Mouse (Mus musculus) naive thymus-derived CD4-positive, alpha-beta T cell, adult 2 months (primary cell): ENCODE data around the gene Senp2.
A peak's percentile ranks its signal among the peaks of the same experiment; 100 is the strongest.
"Not testable (repeated sequence)": the region's sequence is repeated elsewhere in the genome, so short reads cannot be mapped to it uniquely, and the experiment has no call there.

Experiments
- DNase-seq: peaks from one replicate; pipeline ENCODE4 v3.0.0-alpha.2; 2011; ENCODE audit warnings: low read depth

Senp2 gene

DNA sequence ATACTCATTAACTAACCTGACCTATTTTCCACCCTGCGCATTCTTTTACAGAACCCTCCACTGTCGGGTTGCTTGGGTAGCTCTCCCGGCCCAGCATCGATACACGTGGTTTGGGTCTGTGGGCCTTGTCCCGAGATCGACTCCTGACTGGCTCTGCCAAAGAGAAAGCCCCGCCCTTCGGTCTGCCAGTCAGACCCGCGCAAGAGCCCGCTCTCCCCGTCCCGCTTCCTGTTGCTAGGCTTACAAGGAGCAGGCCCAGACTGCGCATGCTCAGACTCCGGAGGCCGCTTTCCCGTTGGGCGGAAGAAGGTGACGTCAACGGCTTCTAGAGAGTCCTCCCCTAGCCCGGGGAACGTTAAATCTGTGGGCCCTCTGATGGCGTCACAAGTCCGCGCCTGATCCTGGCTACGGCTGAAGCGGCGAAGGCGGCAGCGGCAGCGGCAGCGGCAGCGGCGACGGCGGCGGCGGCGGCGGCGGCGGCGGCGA lies at the start of gene Senp2:
Gene Senp2 (plus strand): TSS at position 386 of the 486 bp plus-strand sequence.
- DNase-seq = peak; percentile 100

DNA sequence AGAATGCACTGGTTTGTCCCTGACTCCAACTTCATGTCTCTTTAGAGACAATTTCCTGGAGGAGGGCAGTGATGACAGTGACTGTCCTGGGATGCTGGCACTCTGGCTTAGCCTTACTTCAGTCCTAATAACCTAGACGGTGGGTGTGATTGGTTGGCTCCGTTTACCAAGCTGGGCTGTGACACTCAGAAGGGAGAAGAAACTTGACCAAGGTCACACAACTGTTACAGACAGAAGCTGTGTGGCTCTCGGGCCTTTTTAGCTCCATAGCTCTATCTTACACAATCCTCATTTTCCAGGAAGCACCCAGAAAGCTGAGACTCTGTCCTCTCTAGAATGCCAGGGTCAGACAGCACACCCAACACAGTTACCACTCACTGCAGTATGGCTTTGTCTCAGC lies 43.7 kb upstream of the Senp2 start:
- DNase-seq = no peak

DNA sequence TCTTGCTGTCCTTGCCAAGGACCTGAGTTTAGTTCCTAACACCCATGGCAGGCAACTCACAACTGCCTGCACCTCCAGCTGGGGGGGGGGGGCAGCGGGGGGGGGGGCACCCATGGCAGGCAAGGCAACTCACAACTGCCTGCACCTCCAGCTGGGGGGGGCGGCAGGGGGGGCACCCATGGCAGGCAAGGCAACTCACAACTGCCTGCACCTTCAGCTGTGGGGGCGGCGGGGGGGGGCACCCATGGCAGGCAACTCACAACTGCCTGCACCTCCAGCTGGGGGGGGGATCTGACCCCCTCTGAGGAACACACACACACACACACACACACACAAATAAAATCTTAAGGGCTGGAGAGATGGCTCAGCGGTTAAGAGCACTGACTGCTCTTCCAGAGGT lies 39.4 kb upstream of the Senp2 start:
- DNase-seq = no peak

DNA sequence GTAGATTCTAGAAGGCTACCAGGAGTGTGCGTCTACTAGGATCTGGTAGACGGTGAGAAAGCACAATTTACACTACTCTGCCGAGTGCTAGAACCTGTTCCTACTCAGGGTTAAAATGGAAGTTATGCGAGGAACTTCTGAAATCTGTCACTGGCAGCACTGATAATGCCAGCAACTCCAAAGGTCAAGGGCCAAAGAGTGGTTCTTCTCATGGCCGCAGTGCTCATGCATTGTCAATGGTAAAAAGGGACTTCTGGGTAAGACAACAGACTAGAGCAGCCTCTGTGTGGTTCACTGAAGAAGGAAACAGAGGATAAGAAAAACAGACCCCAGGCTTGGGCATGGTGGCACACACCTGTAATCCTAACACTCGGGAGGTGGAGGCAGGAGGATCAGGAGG lies 38.7 kb upstream of the Senp2 start:
- DNase-seq = no peak

DNA sequence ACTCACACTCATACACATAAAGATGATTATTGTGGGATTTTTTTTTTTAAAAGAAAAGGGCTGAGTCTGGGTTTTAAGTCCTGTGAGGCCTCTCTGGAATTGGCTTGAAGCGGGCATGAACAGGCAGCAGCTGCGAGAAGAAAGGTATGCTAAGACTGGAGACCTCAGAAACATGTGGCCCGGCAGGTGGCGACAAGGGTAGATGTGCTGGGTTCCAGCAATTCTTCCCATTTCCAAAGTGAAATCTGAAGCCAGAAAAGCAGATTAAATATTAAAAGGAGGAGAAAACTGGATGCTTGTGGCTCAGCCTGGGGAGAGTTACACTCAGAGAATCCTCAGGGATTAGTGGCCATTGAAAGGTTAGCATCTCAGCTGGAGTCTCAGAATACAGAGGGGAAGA lies 37.8 kb upstream of the Senp2 start:
- no peak for DNase-seq

DNA sequence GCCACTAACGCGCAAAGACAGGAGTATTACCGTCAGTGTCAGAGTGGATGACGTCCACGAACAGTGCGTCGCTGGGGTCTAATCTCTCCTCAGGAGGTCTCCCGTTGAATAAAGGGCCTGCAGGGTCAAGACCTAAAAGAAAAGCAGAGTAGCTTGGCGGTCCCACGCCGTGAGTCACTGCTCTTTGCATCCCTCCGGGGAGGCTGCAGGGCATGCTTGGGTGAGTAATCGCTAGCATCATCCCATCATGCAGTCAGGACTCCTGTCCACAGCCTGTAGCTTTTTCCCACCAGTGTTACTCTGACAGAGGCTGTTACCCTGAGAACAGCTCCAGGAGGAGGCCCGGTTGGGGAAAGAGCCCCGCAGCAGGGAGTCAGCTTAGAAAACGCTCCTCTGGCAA lies 33.1 kb upstream of the Senp2 start:
- DNase-seq = no peak

DNA sequence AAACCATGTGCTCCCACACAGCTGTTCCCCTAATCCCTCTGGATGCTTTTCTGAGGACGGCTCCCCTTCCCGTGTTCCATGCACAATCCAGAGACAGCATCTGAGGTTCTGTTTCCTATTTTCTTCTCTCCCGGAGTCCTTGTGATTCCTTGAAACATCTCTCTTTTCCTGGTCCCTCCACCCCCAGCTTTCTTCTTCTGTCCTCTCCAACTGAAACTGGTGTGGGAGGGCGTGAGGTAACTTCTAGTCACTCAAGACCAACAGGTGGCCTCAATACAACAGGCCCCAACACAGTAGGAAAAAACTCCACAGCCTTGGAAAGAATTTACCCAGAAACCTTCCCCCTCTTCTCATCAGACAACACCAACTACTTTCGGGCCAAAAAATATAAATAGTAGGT lies 31.9 kb upstream of the Senp2 start:
- no peak for DNase-seq

DNA sequence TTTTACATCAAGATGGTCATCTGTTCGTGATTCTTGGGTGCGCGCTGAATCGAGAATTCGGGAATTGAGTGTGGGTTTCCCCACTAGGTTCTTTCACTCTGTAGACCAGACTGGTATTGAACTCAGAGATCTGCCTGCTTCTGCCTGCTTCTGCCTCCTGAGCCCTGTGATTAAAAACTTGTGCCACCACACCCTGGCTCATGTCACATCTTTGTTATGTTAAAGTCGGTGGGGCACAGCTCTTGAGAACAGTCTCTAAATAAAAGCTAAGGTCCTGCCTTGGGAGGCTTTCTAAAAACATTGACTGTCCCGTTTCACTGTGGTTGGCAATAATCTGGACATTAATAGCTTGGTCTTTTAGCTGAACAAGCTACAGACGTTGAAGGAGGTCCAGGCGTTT lies 26.1 kb upstream of the Senp2 start:
- DNase-seq = no peak

DNA sequence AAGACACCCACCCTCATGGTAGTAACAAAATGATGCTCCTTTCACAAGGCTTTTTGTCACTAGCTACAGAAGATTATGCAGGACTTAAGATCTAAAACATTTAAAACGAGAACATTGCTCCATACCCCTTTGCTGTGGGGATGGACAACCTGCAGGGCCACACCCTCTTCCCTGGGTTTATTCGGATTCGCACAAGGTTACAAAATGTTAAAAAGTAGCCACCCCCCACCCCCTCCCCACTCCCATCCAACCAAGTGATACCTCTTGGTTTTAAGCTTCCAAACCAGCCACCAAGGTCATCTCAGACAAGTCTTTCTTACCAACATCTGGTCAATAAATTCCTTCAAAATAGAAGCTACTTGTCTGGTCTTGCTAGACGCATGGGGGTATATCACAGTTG lies 25.7 kb upstream of the Senp2 start:
- no peak for DNase-seq

DNA sequence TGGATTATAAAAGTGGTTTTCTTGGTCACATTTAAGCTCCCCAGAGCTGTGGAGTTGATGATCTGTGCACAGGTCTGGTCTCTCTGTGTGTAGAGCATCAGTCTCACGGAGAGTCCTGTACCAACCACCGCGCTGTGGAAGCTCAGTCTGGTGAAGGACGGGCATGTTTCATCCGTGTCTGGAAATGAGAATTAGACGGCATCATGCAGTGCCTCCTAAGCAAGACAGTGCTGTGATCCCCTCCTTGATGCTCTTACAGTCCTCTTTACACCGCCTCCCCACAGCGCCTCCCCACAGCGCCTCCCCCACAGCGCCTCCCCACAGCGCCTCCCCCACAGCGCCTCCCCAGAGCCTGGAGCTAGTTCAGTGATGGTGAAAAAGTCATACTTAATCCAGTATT lies 25.2 kb upstream of the Senp2 start:
- no peak for DNase-seq

DNA sequence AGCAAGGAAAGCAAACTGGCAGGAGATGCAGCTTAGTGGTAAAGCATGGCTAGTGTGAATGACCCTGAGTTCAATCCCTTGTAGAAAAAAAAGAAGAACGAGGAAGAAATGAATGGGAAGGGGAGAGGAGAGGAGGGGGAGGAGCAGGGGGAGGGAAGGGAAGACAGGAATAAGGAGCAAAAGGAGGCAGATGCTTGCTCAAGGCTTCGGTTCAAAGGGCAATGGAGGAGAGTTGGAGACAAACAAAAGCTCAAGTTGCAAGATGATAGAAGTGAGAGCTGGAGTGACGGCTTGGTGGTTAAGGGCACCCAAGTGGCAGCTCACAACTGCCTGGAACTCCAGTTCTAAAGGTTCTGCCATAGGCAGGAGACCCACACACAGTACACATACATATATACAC lies 23.1 kb upstream of the Senp2 start:
- no peak for DNase-seq

DNA sequence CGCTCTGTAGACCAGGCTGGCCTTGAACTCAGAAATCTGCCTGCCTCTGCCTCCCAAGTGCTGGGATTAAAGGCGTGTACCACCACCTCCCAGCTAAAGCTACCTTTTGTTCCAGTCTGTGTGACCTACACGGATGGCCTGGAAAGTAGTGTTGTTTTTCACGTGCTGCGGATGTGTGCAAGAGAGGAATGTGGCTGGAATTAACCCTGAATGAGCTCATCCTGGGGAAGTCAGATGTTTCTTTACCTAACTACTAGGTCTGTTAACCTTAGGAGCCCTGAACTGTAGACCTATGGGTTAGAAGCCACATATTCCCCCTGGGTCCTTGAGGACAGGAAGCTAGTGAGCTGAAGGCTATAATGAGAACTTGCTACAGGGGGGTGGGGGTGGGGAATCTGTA lies 21.3 kb upstream of the Senp2 start:
- no peak for DNase-seq

DNA sequence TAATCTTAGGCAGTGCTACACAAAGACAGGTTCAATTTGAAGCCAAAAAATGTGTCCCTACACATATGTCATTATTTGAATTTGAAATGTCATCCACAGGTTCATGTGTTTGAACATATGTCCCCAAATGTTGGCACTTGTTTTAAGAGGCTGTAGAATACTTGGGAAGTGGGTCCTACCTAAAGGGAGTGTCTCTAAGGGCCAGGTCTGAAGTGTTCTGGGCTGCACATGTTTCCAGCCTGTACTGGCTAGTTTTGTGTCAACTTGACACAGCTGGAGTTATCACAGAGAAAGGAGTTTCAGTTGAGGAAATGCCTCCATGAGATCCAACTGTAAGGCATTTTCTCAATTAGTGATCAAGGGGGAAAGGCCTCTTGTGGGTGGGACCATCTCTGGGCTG lies 18.4 kb upstream of the Senp2 start:
- not testable (repeated sequence) for DNase-seq

DNA sequence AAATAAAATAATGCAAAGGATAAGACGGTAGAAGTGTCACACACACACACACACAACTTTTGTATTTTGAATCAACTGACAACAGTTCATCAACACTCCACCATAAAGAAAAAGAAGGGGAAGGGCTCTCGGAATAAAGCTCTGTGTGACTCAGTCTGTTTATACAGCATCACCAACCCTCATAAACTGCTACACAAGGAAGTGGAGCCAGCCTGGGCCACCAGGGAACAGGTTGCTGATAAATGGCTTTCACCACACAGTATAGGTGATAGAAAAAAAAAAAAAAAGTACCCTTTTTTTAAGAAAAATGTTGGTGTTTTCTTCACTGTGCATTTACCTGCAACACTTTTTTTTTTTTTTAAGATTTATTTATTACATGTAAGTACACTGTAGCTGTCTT lies 17.5 kb upstream of the Senp2 start:
- no peak for DNase-seq

DNA sequence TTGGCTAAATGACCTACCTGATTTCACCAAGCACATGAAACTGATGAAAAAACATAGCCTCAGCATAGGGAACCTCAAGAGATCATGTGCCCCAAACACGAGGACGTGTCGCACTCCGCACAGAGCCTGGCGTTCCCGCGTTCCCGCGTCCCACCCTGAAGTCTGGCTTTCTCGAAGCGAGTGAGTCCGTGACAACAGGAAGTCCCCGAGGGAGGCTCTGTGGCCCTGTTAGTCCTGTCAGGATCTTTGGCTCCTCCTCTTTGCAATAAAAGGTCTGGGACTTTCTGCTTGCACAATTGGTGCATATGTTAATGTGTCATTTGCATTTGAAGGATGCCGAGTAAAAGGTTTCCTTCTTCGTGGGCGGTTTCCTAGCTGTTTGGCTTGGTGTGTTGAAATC lies 14.0 kb upstream of the Senp2 start, which contains the start of gene Liph:
Gene Liph (minus strand): TSS at position 360 of the 400 bp plus-strand sequence.
- no peak for DNase-seq

DNA sequence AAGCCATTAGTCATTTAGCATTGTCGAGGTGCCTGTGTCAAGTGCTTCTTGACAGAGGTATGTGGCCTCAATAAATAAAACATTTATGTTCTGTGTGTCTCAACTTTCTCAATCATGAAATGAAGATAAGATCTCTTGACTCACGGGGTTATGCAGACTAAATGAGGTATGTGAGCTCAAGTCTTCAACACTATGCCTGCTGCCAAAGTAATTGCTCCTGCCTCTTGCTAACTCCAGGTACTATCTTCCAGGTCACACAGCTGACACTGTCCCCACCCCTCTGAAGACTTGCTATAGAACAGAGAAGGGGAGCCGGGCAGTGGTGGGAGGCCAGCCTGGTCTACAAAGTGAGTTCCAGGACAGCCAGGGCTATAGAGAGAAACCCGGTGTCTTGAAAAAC lies 12.9 kb upstream of the Senp2 start:
- DNase-seq = no peak

DNA sequence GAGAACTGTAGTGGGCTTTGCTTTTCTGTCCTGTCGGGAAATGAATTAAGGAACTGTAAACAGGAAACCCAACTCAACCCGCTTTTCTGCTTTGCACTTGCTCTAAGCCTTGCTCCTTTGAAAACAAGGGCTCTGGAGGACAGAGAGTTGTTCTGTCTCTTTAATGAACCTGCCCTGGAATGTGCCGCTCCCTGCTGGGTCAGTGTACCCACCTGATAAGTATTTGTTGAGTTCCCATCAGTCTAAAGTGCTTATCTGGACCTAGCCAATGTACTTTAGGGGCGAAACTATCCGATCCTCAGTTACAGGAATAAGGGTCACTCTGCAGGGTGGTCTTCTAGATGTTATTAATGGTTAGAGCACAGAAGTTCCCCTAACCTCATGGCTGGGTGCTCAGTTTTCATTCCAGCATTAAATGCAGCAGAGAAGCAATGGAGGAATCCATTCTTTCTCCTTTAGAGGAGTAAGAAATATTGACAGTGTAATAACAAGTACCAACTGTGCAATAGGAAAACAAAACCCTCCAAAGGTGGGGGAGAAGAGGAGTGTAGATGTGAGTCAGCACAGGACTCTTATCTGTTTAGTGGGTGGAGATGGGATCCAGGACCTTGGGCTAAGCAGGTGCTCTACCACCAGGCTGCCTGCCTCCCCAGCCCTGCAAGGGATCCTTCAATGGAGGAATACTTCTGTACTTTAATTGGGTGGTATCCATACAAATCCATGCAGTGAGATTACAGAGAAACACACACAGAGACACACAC lies 12.2 kb upstream of the Senp2 start:
- DNase-seq = no peak

DNA sequence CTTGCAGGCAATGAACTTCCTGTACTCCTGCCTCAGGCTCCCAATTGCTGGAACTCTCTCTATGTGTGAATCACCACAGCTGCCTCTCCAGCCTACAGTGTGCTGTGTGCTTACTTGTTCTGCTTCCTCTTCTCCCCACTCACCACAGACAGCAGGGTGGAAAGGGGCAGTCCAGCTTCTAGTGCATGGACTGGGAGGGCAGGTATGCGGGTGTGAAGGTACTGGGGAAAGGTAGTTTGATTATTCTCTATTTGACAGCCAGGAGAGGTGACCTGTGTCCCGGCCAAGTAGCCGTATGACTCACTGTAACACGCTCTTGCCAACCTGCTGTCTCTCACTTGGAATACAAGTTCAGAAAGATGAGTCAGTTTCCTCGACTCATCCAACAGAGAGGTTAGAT lies 11.2 kb upstream of the Senp2 start:
- no peak for DNase-seq

DNA sequence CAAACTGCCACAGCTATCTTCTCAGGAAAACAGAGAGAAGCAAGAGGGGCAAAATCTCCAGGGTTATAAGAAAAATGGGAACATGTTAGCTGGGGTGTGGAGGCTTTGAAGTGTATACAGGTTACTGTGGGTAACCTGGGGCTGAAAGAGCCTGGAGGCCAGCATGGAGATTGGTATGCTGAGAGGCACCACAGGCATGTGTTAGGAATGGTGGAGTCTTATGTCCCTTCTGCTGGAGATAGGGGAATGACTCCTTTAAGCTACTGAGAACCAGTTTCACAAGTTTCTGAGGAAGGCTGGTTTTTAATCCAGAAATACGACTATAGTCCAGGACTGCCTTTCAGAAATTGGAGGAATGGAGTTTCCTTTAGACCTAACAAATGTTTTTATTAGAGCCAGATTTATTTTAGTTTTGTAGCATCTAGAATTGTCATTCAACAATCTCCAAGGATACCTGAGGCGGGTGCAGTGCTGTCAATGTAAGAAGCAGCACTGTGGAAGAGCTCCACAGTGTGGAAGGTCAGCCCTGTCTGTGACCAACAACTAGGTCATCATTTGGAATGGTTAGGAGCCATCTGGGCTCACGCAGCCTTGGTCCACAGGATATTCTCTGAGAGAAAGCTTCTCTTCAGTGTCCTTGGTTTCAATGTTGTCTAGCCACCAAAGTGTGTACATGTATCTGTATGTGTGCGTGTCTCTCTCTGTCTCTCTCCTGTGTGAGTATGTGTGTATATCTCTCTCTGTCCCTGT lies 9.2 kb upstream of the Senp2 start:
- DNase-seq = no peak

DNA sequence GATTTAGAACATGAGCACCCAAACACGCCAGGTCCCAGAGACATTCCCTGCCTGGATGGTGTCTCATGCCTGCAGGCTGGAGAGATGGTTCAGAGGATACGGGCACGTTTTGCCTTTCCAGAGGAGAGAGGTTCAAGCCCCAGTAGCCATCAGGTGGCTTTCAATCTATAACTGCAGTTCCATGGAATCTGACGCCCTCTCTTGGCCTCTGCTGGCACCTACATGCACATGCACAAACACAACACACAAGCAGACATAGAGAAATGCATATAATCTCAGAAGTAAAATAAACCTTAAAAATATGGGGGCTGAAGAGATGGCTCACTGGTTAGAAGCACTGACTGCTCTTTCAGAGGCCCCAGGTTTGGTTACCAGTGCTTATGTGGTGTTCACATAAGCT lies 8.1 kb upstream of the Senp2 start:
- DNase-seq = no peak

DNA sequence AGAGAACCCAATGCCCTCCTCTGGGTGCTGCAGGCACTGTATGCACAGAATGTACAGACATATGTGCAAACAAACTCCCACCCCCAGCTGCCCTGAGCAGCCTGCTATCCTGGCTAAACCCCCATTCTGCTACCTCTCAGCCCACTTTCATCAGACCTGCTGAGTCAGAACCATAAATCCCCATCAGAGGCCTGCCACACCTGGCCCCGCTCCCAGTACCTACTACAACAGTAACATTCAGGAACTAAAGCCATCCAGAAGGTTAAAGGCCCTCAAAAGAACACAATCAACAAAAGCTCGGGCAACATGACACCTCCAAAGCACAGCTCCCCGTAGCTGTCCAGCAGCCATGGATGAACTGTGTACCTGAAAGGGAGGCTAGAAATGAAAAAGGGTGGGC lies 7.7 kb upstream of the Senp2 start:
- DNase-seq = no peak

DNA sequence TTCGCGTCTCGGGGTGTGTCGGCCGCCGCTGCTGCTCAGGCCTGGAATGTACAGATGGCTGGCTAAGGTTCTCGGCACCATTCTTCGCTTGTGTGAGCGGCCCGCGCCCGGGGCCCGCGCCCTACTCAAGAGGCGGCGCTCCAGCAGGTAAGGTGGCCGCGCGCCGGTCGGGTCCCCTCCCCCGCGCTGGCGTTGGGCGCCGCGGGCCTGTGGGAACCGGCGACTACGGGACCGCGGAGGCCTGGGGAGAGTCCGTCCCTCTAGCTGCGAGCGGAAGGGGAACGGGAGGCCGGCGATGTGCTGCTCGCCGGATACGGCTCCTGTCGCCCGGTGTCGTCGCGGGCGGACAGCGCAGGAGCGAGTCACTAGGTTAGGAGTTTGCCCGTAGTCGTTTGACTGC lies 312 bp downstream of the Senp2 start:
- no peak for DNase-seq

DNA sequence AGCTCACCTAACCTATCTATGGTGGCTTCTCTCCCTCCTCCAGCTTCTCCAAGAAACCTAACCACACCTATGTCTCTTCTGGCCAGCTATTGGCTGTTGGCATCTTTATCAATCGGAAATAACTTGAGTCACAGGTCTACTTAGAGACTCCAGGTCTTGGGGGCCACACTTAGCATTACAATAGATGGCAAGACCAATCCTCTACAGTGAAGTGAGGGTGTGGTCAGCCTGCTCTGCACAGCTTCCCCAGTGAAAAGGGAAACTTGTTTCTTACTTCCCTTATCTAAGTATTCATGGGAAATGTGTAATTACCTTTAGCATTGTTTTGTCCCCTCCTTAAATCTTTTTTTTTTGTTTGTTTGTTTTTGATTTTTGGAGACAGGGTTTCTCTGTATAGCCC lies 6.3 kb downstream of the Senp2 start:
- DNase-seq = no peak

DNA sequence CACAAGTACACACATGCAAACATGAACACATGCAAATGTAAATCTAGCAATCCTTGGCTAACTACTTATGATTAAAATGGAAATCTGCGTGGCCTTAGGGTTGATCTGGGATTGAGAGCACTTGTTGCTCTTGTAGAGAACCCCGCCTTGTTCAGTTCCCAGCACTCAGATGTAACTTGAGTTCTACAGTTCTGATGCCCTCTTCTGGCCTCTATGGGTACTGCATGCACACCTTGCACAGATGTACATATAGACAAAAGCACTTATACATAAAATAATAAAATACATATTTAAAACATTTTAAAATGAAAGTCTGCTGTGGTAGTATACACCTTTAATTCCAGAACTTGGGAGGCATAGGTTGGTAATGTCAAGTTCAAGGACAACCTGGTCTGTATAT lies 12.8 kb downstream of the Senp2 start:
- DNase-seq = peak; percentile 68
